Mouse (Mus musculus) forebrain, embryonic 11.5 days (tissue): ENCODE data around the gene Ehd3. TPM values are rescaled to one million over a fixed set of nuclear protein-coding genes. Genes with fewer than 3 reads are reported as not detected.

Experiments
- polyA plus RNA-seq: library from polyadenylated mRNA; unstranded; fragments of >200 nt; fragmentation: Nextera tagmentation; extraction: Ambion mirVana; gene quantifications from 2 replicates; pipeline ENCODE4 v1.2.1, GENCODE M21; 2014

Ehd3 gene
- polyA plus RNA-seq, 1 experiment from 2014 or later, result 9.1 TPM

Other genes starting within 250 kb of the Ehd3 start
- gene Galnt14, start 93.7 kb upstream of the Ehd3 start, polyA plus RNA-seq, result 5.4 and 8.4 TPM in 2 replicates
- 0.11 and 0.21 TPM in 2 replicates for gene Xdh, start 146.1 kb downstream of the Ehd3 start, polyA plus RNA-seq
- gene Srd5a2, start 243.8 kb downstream of the Ehd3 start, polyA plus RNA-seq, result not detected in 2 replicates